ENCODE assay signal across 8 mouse cellular contexts in genomic region chr8:118379657-118380056, GRCm38 (mm10).
A peak's percentile ranks its signal among the peaks of the same experiment; 100 is the strongest.
DNase-seq lines count a peak whose midpoint lies in the region; ATAC-seq lines count a peak whose summit lies in the region.

No protein-coding gene starts in this region.

- DNase-seq in frontal cortex, postnatal 25 days (ENCODE audit: low spot score in 2 of 2) = no peak
- peak; percentile 65 for DNase-seq in Muller cell, postnatal 12 days (ENCODE audit: inconsistent ontology term)
- peak; percentile 32 to 49 for DNase-seq in layer of hippocampus, postnatal 10 days (ENCODE audit: low spot score in 2 of 2)
- no peak for DNase-seq in lung, adult 18-20 months
- no peak for DNase-seq in embryo, embryonic 9.5 days (ENCODE audit: extremely low spot score)
- DNase-seq in retina, postnatal 1 day = no peak

- H3K4me2 ChIP-seq in forebrain, embryonic 15.5 days (replicated peaks) = no peak overlapping the region

- H3K36me3 ChIP-seq in forebrain, embryonic 15.5 days = no peaks in the 10 kb centered on the region

- H3K4me1 ChIP-seq in forebrain, embryonic 15.5 days = peaks cover 51% of the 10 kb centered on the region

- peak overlapping the region; percentile 60 for H3K27ac ChIP-seq in forebrain, embryonic 15.5 days (replicated peaks)

- 13% methylated on average over 3 of the region's 3 CpGs for WGBS in forebrain, embryonic 15.5 days

- H3K9ac ChIP-seq in forebrain, embryonic 15.5 days (replicated peaks) = no peak overlapping the region

- H3K4me3 ChIP-seq in forebrain, embryonic 15.5 days = no peak overlapping the region

- no peaks in the 10 kb centered on the region for H3K27me3 ChIP-seq in forebrain, embryonic 15.5 days

- H3K9me3 ChIP-seq in forebrain, embryonic 15.5 days = no peaks in the 10 kb centered on the region

- ATAC-seq in frontal cortex, adult (ENCODE audit: low TSS enrichment) = peak; percentile 50; the same call in 1 of the 2 replicates
- ATAC-seq in forebrain, embryonic 15.5 days (replicated peaks) = peak; percentile 72

Comparison
In these comparisons a context has a peak if more than half of its experiments do, and no peak if none do; other contexts are left out.
1. DNase-seq: peak in Muller cell, postnatal 12 days (single experiment) and layer of hippocampus, postnatal 10 days (2 of 2); none in frontal cortex, postnatal 25 days (0 of 2), lung, adult 18-20 months (0 of 2), embryo, embryonic 9.5 days (single experiment) and retina, postnatal 1 day (single experiment).